8 mouse cellular contexts compared by ENCODE assay signal in the genomic region with DNA sequence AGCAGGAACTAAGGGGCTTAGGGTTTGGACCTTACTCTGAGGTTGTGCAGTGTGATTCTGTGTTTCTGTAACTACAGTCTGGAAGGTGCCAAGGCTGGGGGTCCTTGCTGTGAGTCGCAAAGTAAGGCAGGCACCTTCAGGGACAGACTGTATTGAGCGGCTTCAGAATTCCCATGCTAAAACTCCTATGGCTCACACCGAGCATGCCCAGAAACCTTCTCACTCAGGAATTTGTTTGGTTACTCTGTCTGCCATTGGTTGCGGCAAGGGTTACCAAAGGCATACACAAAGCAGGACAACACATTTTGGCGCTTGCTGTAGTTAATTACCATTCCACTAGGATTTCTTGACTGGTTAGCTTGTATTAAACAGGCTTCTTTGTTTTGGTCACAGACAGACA. TPM values are rescaled to one million over a fixed set of nuclear protein-coding genes. Genes with fewer than 3 reads are reported as not detected.
DNase-seq lines count a peak whose midpoint lies in the region; ATAC-seq and TF ChIP-seq lines count a peak whose summit lies in the region.

No protein-coding gene starts in this region.

- H3K9me3 ChIP-seq in erythroblast, embryonic 14.5 days (ENCODE audit: control insufficient read depth, low read length): no peaks in the 10 kb centered on the region
- H3K9me3 ChIP-seq in ES-Bruce4 (replicated peaks; ENCODE audit: control insufficient read depth, insufficient read depth, low read length, poor library complexity, severe bottlenecking): no peaks in the 10 kb centered on the region
- H3K9me3 ChIP-seq in forebrain, embryonic 16.5 days (ENCODE audit: control insufficient read depth, low read length): no peaks in the 10 kb centered on the region
- no peaks in the 10 kb centered on the region for H3K9me3 ChIP-seq in liver, embryonic 15.5 days (replicated peaks)

- peak overlapping the region; percentile 86 for H3K9ac ChIP-seq in ES-Bruce4 (ENCODE audit: low read depth, poor library complexity, severe bottlenecking)
- H3K9ac ChIP-seq in forebrain, embryonic 16.5 days (replicated peaks; ENCODE audit: low read depth, low read length): peak overlapping the region; percentile 53
- peak overlapping the region; percentile 90 for H3K9ac ChIP-seq in liver, embryonic 15.5 days

- DNase-seq in gastrocnemius, postnatal 10 days: no peak

- peak overlapping the region; percentile 86 for H3K4me3 ChIP-seq in erythroblast, embryonic 14.5 days (replicated peaks)
- peak overlapping the region; percentile 93 for H3K4me3 ChIP-seq in ES-Bruce4 (ENCODE audit: low read depth, low read length)
- peak overlapping the region; percentile 50 for H3K4me3 ChIP-seq in forebrain, embryonic 16.5 days (replicated peaks; ENCODE audit: low read length)
- H3K4me3 ChIP-seq in liver, embryonic 15.5 days (replicated peaks): peak overlapping the region; percentile 84

- TF ChIP-seq POLR2A in ES-Bruce4 (IDR thresholded peaks at IDR 0.05; ENCODE audit: insufficient read depth, low read length): no peak

- H3K4me2 ChIP-seq in forebrain, embryonic 16.5 days (ENCODE audit: low read length): peak overlapping the region; percentile 76
- peak overlapping the region; percentile 90 for H3K4me2 ChIP-seq in liver, embryonic 15.5 days

- no peak for TF ChIP-seq CTCF in ES-Bruce4 (IDR thresholded peaks at IDR 0.05; ENCODE audit: low read depth, low read length)

- ATAC-seq in erythroblast, adult 5-6 weeks (replicated peaks; ENCODE audit: low FRiP score, poor library complexity, severe bottlenecking): no peak
- peak; percentile 21 for ATAC-seq in forebrain, embryonic 16.5 days
- no peak for ATAC-seq in liver, embryonic 15.5 days (ENCODE audit: insufficient read depth)
- ATAC-seq in megakaryocyte progenitor cell, adult 5-6 weeks (replicated peaks; ENCODE audit: poor library complexity): no peak
- ATAC-seq in CD4-positive, CD25-positive, alpha-beta regulatory T cell, adult 4 months: no peak

- H3K27me3 ChIP-seq in erythroblast, embryonic 14.5 days (ENCODE audit: control insufficient read depth): no peaks in the 10 kb centered on the region
- H3K27me3 ChIP-seq in ES-Bruce4 (ENCODE audit: control insufficient read depth, insufficient read depth, low read length, poor library complexity, severe bottlenecking): no peaks in the 10 kb centered on the region
- H3K27me3 ChIP-seq in forebrain, embryonic 16.5 days (replicated peaks; ENCODE audit: control insufficient read depth, insufficient read depth, low read length): no peaks in the 10 kb centered on the region
- H3K27me3 ChIP-seq in liver, embryonic 15.5 days: no peaks in the 10 kb centered on the region

- H3K36me3 ChIP-seq in erythroblast, embryonic 14.5 days (ENCODE audit: control insufficient read depth): peaks cover 53% of the 10 kb centered on the region
- H3K36me3 ChIP-seq in ES-Bruce4 (ENCODE audit: control insufficient read depth, insufficient read depth, low read length, poor library complexity, severe bottlenecking): peaks cover 16% of the 10 kb centered on the region
- no peaks in the 10 kb centered on the region for H3K36me3 ChIP-seq in forebrain, embryonic 16.5 days (ENCODE audit: control insufficient read depth, insufficient read depth)
- peaks cover 32% of the 10 kb centered on the region for H3K36me3 ChIP-seq in liver, embryonic 15.5 days (replicated peaks)

- H3K27ac ChIP-seq in ES-Bruce4 (ENCODE audit: insufficient read depth, low read length): peak overlapping the region; percentile 85
- peak overlapping the region; percentile 47 for H3K27ac ChIP-seq in forebrain, embryonic 16.5 days (ENCODE audit: low read length)
- H3K27ac ChIP-seq in liver, embryonic 15.5 days (replicated peaks): peak overlapping the region; percentile 93

- no peak for TF ChIP-seq EP300 in ES-Bruce4 (IDR thresholded peaks at IDR 0.05; ENCODE audit: insufficient read depth, low read depth, low read length)

- H3K4me1 ChIP-seq in erythroblast, embryonic 14.5 days (ENCODE audit: control insufficient read depth): peaks cover 97% of the 10 kb centered on the region
- H3K4me1 ChIP-seq in ES-Bruce4 (ENCODE audit: control insufficient read depth, insufficient read depth, low read length): peaks cover 2% of the 10 kb centered on the region
- peaks cover 31% of the 10 kb centered on the region for H3K4me1 ChIP-seq in forebrain, embryonic 16.5 days (replicated peaks; ENCODE audit: control insufficient read depth, insufficient read depth, low read length)
- peaks cover 91% of the 10 kb centered on the region for H3K4me1 ChIP-seq in liver, embryonic 15.5 days (replicated peaks)

- WGBS in forebrain, embryonic 16.5 days: 3% methylated on average over 5 of the region's 5 CpGs
- 46% methylated on average over 5 of the region's 5 CpGs for WGBS in liver, embryonic 15.5 days (ENCODE audit: insufficient replicate concordance)

RNA-seq across cellular contexts. Expression of gene Tk1, which starts 0.3 kb away (rescaled TPM):
- 17.8 and 29.7 TPM in 2 replicates for polyA plus RNA-seq in erythroblast, embryonic 14.5 days (2012)
- total RNA-seq in erythroblast, adult 5-6 weeks (2015; ENCODE audit: low replicate concordance): 89.2 and 89.4 TPM in 2 replicates
- total RNA-seq in erythroblast, adult 5-6 weeks (2017; ENCODE audit: low replicate concordance): 157 and 212 TPM in 2 replicates
- 35.7 and 40.3 TPM in 2 replicates for polyA plus RNA-seq in ES-Bruce4 (2011; ENCODE audit: insufficient read depth, insufficient read length, low read depth, missing spikeins)
- polyA plus RNA-seq in forebrain, embryonic 16.5 days (2015; fragmentation: Nextera tagmentation; extraction: Ambion mirVana): 37.5 and 39.7 TPM in 2 replicates
- 136 and 138 TPM in 2 replicates for polyA plus RNA-seq in liver, embryonic 15.5 days (2015; fragmentation: Nextera tagmentation; extraction: Ambion mirVana)
- total RNA-seq in megakaryocyte progenitor cell, adult 5-6 weeks (2015): 186 and 198 TPM in 2 replicates
- total RNA-seq in megakaryocyte progenitor cell, adult 5-6 weeks (2017): 94.8 and 108 TPM in 2 replicates
- 10 to 100 TPM; 31.4 to 55.1 TPM for polyA plus RNA-seq in CD4-positive, CD25-positive, alpha-beta regulatory T cell, adult 4 months (2017; shearing (Covaris generic))
- total RNA-seq in gastrocnemius, postnatal 10 days (2021): 10 to 100 TPM; 14.3 to 20.5 TPM

RNA-seq across cellular contexts. Expression of gene Afmid, which starts 0.4 kb away (rescaled TPM):
- 0.41 and 2.3 TPM in 2 replicates for polyA plus RNA-seq in erythroblast, embryonic 14.5 days (2012)
- total RNA-seq in erythroblast, adult 5-6 weeks (2015; ENCODE audit: low replicate concordance): 37.0 and 47.3 TPM in 2 replicates
- total RNA-seq in erythroblast, adult 5-6 weeks (2017; ENCODE audit: low replicate concordance): 67.8 and 81.4 TPM in 2 replicates
- polyA plus RNA-seq in ES-Bruce4 (2011; ENCODE audit: insufficient read depth, insufficient read length, low read depth, missing spikeins): 3.6 and 5.0 TPM in 2 replicates
- 5.2 and 7.1 TPM in 2 replicates for polyA plus RNA-seq in forebrain, embryonic 16.5 days (2015; fragmentation: Nextera tagmentation; extraction: Ambion mirVana)
- 11.8 and 12.0 TPM in 2 replicates for polyA plus RNA-seq in liver, embryonic 15.5 days (2015; fragmentation: Nextera tagmentation; extraction: Ambion mirVana)
- 0.85 and 1.5 TPM in 2 replicates for total RNA-seq in megakaryocyte progenitor cell, adult 5-6 weeks (2015)
- 2.6 and 3.0 TPM in 2 replicates for total RNA-seq in megakaryocyte progenitor cell, adult 5-6 weeks (2017)
- 10 to 100 TPM; 24.8 to 42.0 TPM for polyA plus RNA-seq in CD4-positive, CD25-positive, alpha-beta regulatory T cell, adult 4 months (2017; shearing (Covaris generic))
- total RNA-seq in gastrocnemius, postnatal 10 days (2021): 1 to 10 TPM; 5.1 to 5.3 TPM

RNA-seq across cellular contexts. Expression of gene Gm20708, which starts 16.7 kb away (rescaled TPM):
- polyA plus RNA-seq in erythroblast, embryonic 14.5 days (2012): 0.16 TPM in 2 replicates
- total RNA-seq in erythroblast, adult 5-6 weeks (2015; ENCODE audit: low replicate concordance): 62.3 and 66.5 TPM in 2 replicates
- total RNA-seq in erythroblast, adult 5-6 weeks (2017; ENCODE audit: low replicate concordance): 31.9 and 39.7 TPM in 2 replicates
- polyA plus RNA-seq in ES-Bruce4 (2011; ENCODE audit: insufficient read depth, insufficient read length, low read depth, missing spikeins): 1.4 and 2.1 TPM in 2 replicates
- 0.19 and 0.90 TPM in 2 replicates for polyA plus RNA-seq in forebrain, embryonic 16.5 days (2015; fragmentation: Nextera tagmentation; extraction: Ambion mirVana)
- 0.28 and 0.45 TPM in 2 replicates for polyA plus RNA-seq in liver, embryonic 15.5 days (2015; fragmentation: Nextera tagmentation; extraction: Ambion mirVana)
- 2.2 and 2.5 TPM in 2 replicates for total RNA-seq in megakaryocyte progenitor cell, adult 5-6 weeks (2015)
- total RNA-seq in megakaryocyte progenitor cell, adult 5-6 weeks (2017): 0.92 TPM in 1 of 2 replicates, not detected in the other
- polyA plus RNA-seq in CD4-positive, CD25-positive, alpha-beta regulatory T cell, adult 4 months (2017; shearing (Covaris generic)): 1 to 10 TPM; 1.0 to 3.2 TPM
- 1 to 10 TPM; 1.2 to 3.3 TPM for total RNA-seq in gastrocnemius, postnatal 10 days (2021)

RNA-seq across cellular contexts. Expression of gene Syngr2, which starts 16.7 kb away (rescaled TPM):
- 7.2 and 10.2 TPM in 2 replicates for polyA plus RNA-seq in erythroblast, embryonic 14.5 days (2012)
- total RNA-seq in erythroblast, adult 5-6 weeks (2015; ENCODE audit: low replicate concordance): 52.9 and 77.2 TPM in 2 replicates
- total RNA-seq in erythroblast, adult 5-6 weeks (2017; ENCODE audit: low replicate concordance): 32.5 and 46.5 TPM in 2 replicates
- 49.1 and 51.9 TPM in 2 replicates for polyA plus RNA-seq in ES-Bruce4 (2011; ENCODE audit: insufficient read depth, insufficient read length, low read depth, missing spikeins)
- 13.1 and 14.4 TPM in 2 replicates for polyA plus RNA-seq in forebrain, embryonic 16.5 days (2015; fragmentation: Nextera tagmentation; extraction: Ambion mirVana)
- 49.2 and 54.7 TPM in 2 replicates for polyA plus RNA-seq in liver, embryonic 15.5 days (2015; fragmentation: Nextera tagmentation; extraction: Ambion mirVana)
- 223 and 243 TPM in 2 replicates for total RNA-seq in megakaryocyte progenitor cell, adult 5-6 weeks (2015)
- total RNA-seq in megakaryocyte progenitor cell, adult 5-6 weeks (2017): 154 and 164 TPM in 2 replicates
- 100 to 1,000 TPM; 110 to 153 TPM for polyA plus RNA-seq in CD4-positive, CD25-positive, alpha-beta regulatory T cell, adult 4 months (2017; shearing (Covaris generic))
- total RNA-seq in gastrocnemius, postnatal 10 days (2021): 10 to 100 TPM; 90.3 to 95.1 TPM

RNA-seq across cellular contexts. Expression of gene Birc5, which starts 22.9 kb away (rescaled TPM):
- 47.2 and 54.9 TPM in 2 replicates for polyA plus RNA-seq in erythroblast, embryonic 14.5 days (2012)
- total RNA-seq in erythroblast, adult 5-6 weeks (2015; ENCODE audit: low replicate concordance): 83.4 and 115 TPM in 2 replicates
- total RNA-seq in erythroblast, adult 5-6 weeks (2017; ENCODE audit: low replicate concordance): 178 and 180 TPM in 2 replicates
- polyA plus RNA-seq in ES-Bruce4 (2011; ENCODE audit: insufficient read depth, insufficient read length, low read depth, missing spikeins): 171 and 183 TPM in 2 replicates
- 72.6 and 82.9 TPM in 2 replicates for polyA plus RNA-seq in forebrain, embryonic 16.5 days (2015; fragmentation: Nextera tagmentation; extraction: Ambion mirVana)
- polyA plus RNA-seq in liver, embryonic 15.5 days (2015; fragmentation: Nextera tagmentation; extraction: Ambion mirVana): 306 and 347 TPM in 2 replicates
- total RNA-seq in megakaryocyte progenitor cell, adult 5-6 weeks (2015): 179 and 200 TPM in 2 replicates
- total RNA-seq in megakaryocyte progenitor cell, adult 5-6 weeks (2017): 183 and 213 TPM in 2 replicates
- polyA plus RNA-seq in CD4-positive, CD25-positive, alpha-beta regulatory T cell, adult 4 months (2017; shearing (Covaris generic)): 10 to 100 TPM; 16.9 to 31.5 TPM
- total RNA-seq in gastrocnemius, postnatal 10 days (2021): 10 to 100 TPM; 11.4 to 13.2 TPM
